Mouse (Mus musculus): ENCODE measurements around the gene Gtpbp2. TPM values are rescaled to one million over a fixed set of nuclear protein-coding genes. Genes with fewer than 3 reads are reported as not detected.

Gtpbp2 gene
- polyA plus RNA-seq, 1 experiment from 2014 or later, result 46.2 TPM

GRCm38 (mm10) chr17:46160090-46160662 is 656 bp upstream of the Gtpbp2 start:
- peak overlapping the region; percentile 65 for H3K4me2 ChIP-seq
- peak overlapping the region; percentile 90 for H3K4me3 ChIP-seq
- no peaks in the 10 kb centered on the region for H3K9me3 ChIP-seq
- peak; percentile 58 for ATAC-seq (replicated peaks)
- H3K27ac ChIP-seq, result peak overlapping the region; percentile 73
- H3K4me1 ChIP-seq, result peaks cover 26% of the 10 kb centered on the region
- peaks cover 6% of the 10 kb centered on the region; the same call in 1 of the 2 replicates for H3K36me3 ChIP-seq (replicated peaks)
- under 1% methylated on average over 16 of the region's 16 CpGs for WGBS
- no peaks in the 10 kb centered on the region for H3K27me3 ChIP-seq (replicated peaks)
- H3K9ac ChIP-seq, result peak overlapping the region; percentile 85

- Histone ChIP-seq H3K36me3 (replicated peaks) (peaks cover 16% of the 10 kb centered on the region), H3K4me1 (peaks cover 26% of the 10 kb centered on the region), H3K4me3 (peak overlapping the region; percentile 90), H3K9me3 (no peaks in the 10 kb centered on the region), H3K4me2 (peak overlapping the region; percentile 65), H3K27me3 (replicated peaks) (no peaks in the 10 kb centered on the region), H3K27ac (peak overlapping the region; percentile 80), H3K9ac (peak overlapping the region; percentile 85)
- ATAC-seq (replicated peaks), result peak; percentile 52
- WGBS, result 0% methylated on average over 19 of the region's 19 CpGs
Measured at GRCm38 (mm10) chr17:46161179-46161578, 347 bp downstream of the Gtpbp2 start.

- ATAC-seq (replicated peaks), result no peak
- H3K4me2 ChIP-seq, result peak overlapping the region; percentile 65
- peak overlapping the region; percentile 80; the same call in 1 of the 2 replicates for H3K27ac ChIP-seq
- peak overlapping the region; percentile 85 for H3K9ac ChIP-seq
- WGBS, result 47% methylated on average over 9 of the region's 9 CpGs
- no peaks in the 10 kb centered on the region for H3K9me3 ChIP-seq
- no peaks in the 10 kb centered on the region for H3K27me3 ChIP-seq (replicated peaks)
- H3K4me1 ChIP-seq, result peaks cover 26% of the 10 kb centered on the region
- H3K36me3 ChIP-seq (replicated peaks), result peaks cover 21% of the 10 kb centered on the region
- peak overlapping the region; percentile 90 for H3K4me3 ChIP-seq
Measured at GRCm38 (mm10) chr17:46161710-46162109, 878 bp downstream of the Gtpbp2 start.

- Histone ChIP-seq H3K27me3 (replicated peaks) (no peaks in the 10 kb centered on the region), H3K36me3 (replicated peaks) (peaks cover 29% of the 10 kb centered on the region), H3K27ac (no peak overlapping the region), H3K9me3 (no peaks in the 10 kb centered on the region), H3K4me3 (no peak overlapping the region), H3K9ac (no peak overlapping the region), H3K4me2 (no peak overlapping the region), H3K4me1 (peaks cover 26% of the 10 kb centered on the region)
- whole genome bisulfite sequencing, result 93% methylated on average over 7 of the region's 7 CpGs
- ATAC-seq (replicated peaks), result no peak
Measured at GRCm38 (mm10) chr17:46162551-46162950, 1.7 kb downstream of the Gtpbp2 start.

GRCm38 (mm10) chr17:46162951-46163421 is 2.2 kb downstream of the Gtpbp2 start:
- no peak overlapping the region for H3K4me3 ChIP-seq
- peaks cover 26% of the 10 kb centered on the region for H3K4me1 ChIP-seq
- H3K9ac ChIP-seq, result no peak overlapping the region
- H3K4me2 ChIP-seq, result no peak overlapping the region
- H3K27me3 ChIP-seq (replicated peaks), result no peaks in the 10 kb centered on the region
- H3K27ac ChIP-seq, result no peak overlapping the region
- no peak for ATAC-seq (replicated peaks)
- peaks cover 33% of the 10 kb centered on the region for H3K36me3 ChIP-seq (replicated peaks)
- H3K9me3 ChIP-seq, result no peaks in the 10 kb centered on the region
- WGBS, result 85% methylated on average over 9 of the region's 9 CpGs

- Histone ChIP-seq H3K4me3 (no peak overlapping the region), H3K4me1 (peaks cover 26% of the 10 kb centered on the region), H3K9me3 (no peaks in the 10 kb centered on the region), H3K27me3 (replicated peaks) (no peaks in the 10 kb centered on the region), H3K36me3 (replicated peaks) (peaks cover 44% of the 10 kb centered on the region), H3K9ac (no peak overlapping the region), H3K27ac (no peak overlapping the region), H3K4me2 (no peak overlapping the region)
- WGBS, result 93% methylated on average over 8 of the region's 8 CpGs
- no peak for ATAC-seq (replicated peaks)
Measured at GRCm38 (mm10) chr17:46164301-46164700, 3.5 kb downstream of the Gtpbp2 start.

GRCm38 (mm10) chr17:46164791-46165190 is 4.0 kb downstream of the Gtpbp2 start:
- Histone ChIP-seq H3K4me1 (peaks cover 24% of the 10 kb centered on the region), H3K9ac (no peak overlapping the region), H3K36me3 (replicated peaks) (peaks cover 44% of the 10 kb centered on the region), H3K4me2 (no peak overlapping the region), H3K27ac (no peak overlapping the region), H3K9me3 (no peaks in the 10 kb centered on the region), H3K4me3 (no peak overlapping the region), H3K27me3 (replicated peaks) (no peaks in the 10 kb centered on the region)
- WGBS, result 96% methylated on average over 10 of the region's 10 CpGs
- ATAC-seq (replicated peaks), result no peak

- Histone ChIP-seq H3K27ac (no peak overlapping the region), H3K4me2 (no peak overlapping the region), H3K4me1 (peaks cover 19% of the 10 kb centered on the region), H3K4me3 (no peak overlapping the region), H3K27me3 (replicated peaks) (no peaks in the 10 kb centered on the region), H3K9me3 (no peaks in the 10 kb centered on the region), H3K9ac (no peak overlapping the region), H3K36me3 (replicated peaks) (peaks cover 44% of the 10 kb centered on the region)
- WGBS, result 93% methylated on average over 12 of the region's 12 CpGs
- ATAC-seq (replicated peaks), result no peak
Measured at GRCm38 (mm10) chr17:46165460-46165859, 4.6 kb downstream of the Gtpbp2 start.

- Histone ChIP-seq H3K4me2 (no peak overlapping the region), H3K27me3 (replicated peaks) (no peaks in the 10 kb centered on the region), H3K4me3 (no peak overlapping the region), H3K9ac (no peak overlapping the region), H3K9me3 (no peaks in the 10 kb centered on the region), H3K4me1 (peaks cover 19% of the 10 kb centered on the region), H3K27ac (no peak overlapping the region), H3K36me3 (replicated peaks) (peaks cover 44% of the 10 kb centered on the region)
- 82% methylated on average over 5 of the region's 5 CpGs for WGBS
- ATAC-seq (replicated peaks), result no peak
Measured at GRCm38 (mm10) chr17:46166270-46166669, 5.4 kb downstream of the Gtpbp2 start.

- Histone ChIP-seq H3K9me3 (no peaks in the 10 kb centered on the region), H3K4me2 (no peak overlapping the region), H3K4me3 (no peak overlapping the region), H3K27ac (no peak overlapping the region), H3K27me3 (replicated peaks) (no peaks in the 10 kb centered on the region), H3K36me3 (replicated peaks) (peaks cover 48% of the 10 kb centered on the region), H3K9ac (no peak overlapping the region), H3K4me1 (peaks cover 12% of the 10 kb centered on the region)
- WGBS, result 82% methylated on average over 11 of the region's 11 CpGs
- ATAC-seq (replicated peaks), result no peak
Measured at GRCm38 (mm10) chr17:46167014-46167413, 6.2 kb downstream of the Gtpbp2 start.

GRCm38 (mm10) chr17:46168318-46168717 is 7.5 kb downstream of the Gtpbp2 start:
- Histone ChIP-seq H3K4me1 (no peaks in the 10 kb centered on the region), H3K36me3 (replicated peaks) (peaks cover 58% of the 10 kb centered on the region), H3K27ac (no peak overlapping the region), H3K27me3 (replicated peaks) (no peaks in the 10 kb centered on the region), H3K9me3 (no peaks in the 10 kb centered on the region), H3K4me3 (no peak overlapping the region), H3K4me2 (no peak overlapping the region), H3K9ac (no peak overlapping the region)
- ATAC-seq (replicated peaks), result no peak
- WGBS, result 67% methylated on average over 5 of the region's 5 CpGs

GRCm38 (mm10) chr17:46168768-46169167 is 7.9 kb downstream of the Gtpbp2 start:
- Histone ChIP-seq H3K27ac (no peak overlapping the region), H3K4me3 (no peak overlapping the region), H3K27me3 (replicated peaks) (no peaks in the 10 kb centered on the region), H3K4me1 (no peaks in the 10 kb centered on the region), H3K9me3 (no peaks in the 10 kb centered on the region), H3K9ac (no peak overlapping the region), H3K36me3 (replicated peaks) (peaks cover 58% of the 10 kb centered on the region), H3K4me2 (no peak overlapping the region)
- no peak for ATAC-seq (replicated peaks)
- 93% methylated on average over 5 of the region's 5 CpGs for WGBS

- WGBS, result 82% methylated on average over 3 of the region's 3 CpGs
- no peaks in the 10 kb centered on the region for H3K9me3 ChIP-seq
- H3K27me3 ChIP-seq (replicated peaks), result no peaks in the 10 kb centered on the region
- H3K4me2 ChIP-seq, result no peak overlapping the region
- peaks cover 49% of the 10 kb centered on the region for H3K36me3 ChIP-seq (replicated peaks)
- no peak overlapping the region for H3K4me3 ChIP-seq
- H3K27ac ChIP-seq, result no peak overlapping the region
- H3K4me1 ChIP-seq, result no peaks in the 10 kb centered on the region
- H3K9ac ChIP-seq, result no peak overlapping the region
- peak; percentile 61; the same call in 1 of the 2 replicates for ATAC-seq (replicated peaks)
Measured at GRCm38 (mm10) chr17:46170538-46170937, 9.7 kb downstream of the Gtpbp2 start.

All from midbrain, embryonic 15.5 days (tissue).